Mouse (Mus musculus) stomach, postnatal 0 days (tissue): ENCODE results near the gene Dazap1. TPM values are rescaled to one million over a fixed set of nuclear protein-coding genes. Genes with fewer than 3 reads are reported as not detected.

Source experiments
- ATAC-seq: fragments of 200-750 bp; cut with Nextera tagmentation; 2 replicates; pipeline ENCODE4 v1.8.0; 2017; ENCODE audit not compliant: low FRiP score, low TSS enrichment
- DNase-seq: peaks from one replicate; pipeline ENCODE4 v3.0.0-alpha.2; 2016; ENCODE audit warnings: low spot score
- H3K27ac ChIP-seq: fragments of 300-500 bp; sonication (generic); replicated peaks from 2 replicates; pipeline ENCODE4 v1.5.1; 2014; ENCODE audit warnings: mild to moderate bottlenecking, control low read depth
- H3K27me3 ChIP-seq: fragments of 300-500 bp; sonication (generic); 2 replicates; pipeline ENCODE4 v1.6.1; 2014; ENCODE audit warnings: low read length; ENCODE audit not compliant: control insufficient read depth, insufficient read depth
- H3K36me3 ChIP-seq: fragments of 300-500 bp; sonication (generic); 2 replicates; pipeline ENCODE4 v1.6.1; 2014; ENCODE audit warnings: low read length, mixed read lengths; ENCODE audit not compliant: control insufficient read depth, insufficient read depth
- H3K4me1 ChIP-seq: fragments of 300-500 bp; sonication (generic); replicated peaks from 2 replicates; pipeline ENCODE4 v1.6.1; 2014; ENCODE audit warnings: antibody characterized with exemption; ENCODE audit not compliant: control insufficient read depth, insufficient read depth
- H3K4me2 ChIP-seq: fragments of 300-500 bp; sonication (generic); replicated peaks from 2 replicates; pipeline ENCODE4 v1.6.1; 2014; ENCODE audit warnings: low read depth, mild to moderate bottlenecking, control low read depth, moderate library complexity
- H3K4me3 ChIP-seq: fragments of 300-500 bp; sonication (generic); 2 replicates; pipeline ENCODE4 v1.5.1; 2014; ENCODE audit warnings: low read depth, low read length, control low read depth
- H3K9ac ChIP-seq: fragments of 300-500 bp; sonication (generic); 2 replicates; pipeline ENCODE4 v1.6.1; 2014; ENCODE audit warnings: mild to moderate bottlenecking, low read length, control low read depth, mixed read lengths
- H3K9me3 ChIP-seq: fragments of 300-500 bp; sonication (generic); 2 replicates; pipeline ENCODE4 v1.6.1; 2016; ENCODE audit warnings: low read length; ENCODE audit not compliant: control insufficient read depth
- CTCF ChIP-seq: IDR thresholded peaks from 2 replicates; pipeline ENCODE4 v1.5.1; 2016; ENCODE audit warnings: antibody characterized with exemption, low read depth, mild to moderate bottlenecking, moderate library complexity
- EP300 ChIP-seq: optimal IDR thresholded peaks from 2 replicates; pipeline ENCODE3; 2016; ENCODE audit warnings: antibody characterized with exemption
- WGBS: fragments of 180-500 bp; shearing (Covaris S2); extraction: QIAGEN DNeasy Blood & Tissue Kit; methylation state at CpG from one replicate; pipeline ENCODE4 v1.1.7; 2014; 5-methylcytosine and 5-hydroxymethylcytosine counted together
- polyA plus RNA-seq: library from polyadenylated mRNA; unstranded; fragments of >200 nt; fragmentation: Nextera tagmentation; extraction: Ambion mirVana; gene quantifications from 2 replicates; pipeline ENCODE4 v1.2.1, GENCODE M21; 2015

The Dazap1 gene
- polyA plus RNA-seq, 1 experiment from 2014 or later, result 27.4 TPM

DNA sequence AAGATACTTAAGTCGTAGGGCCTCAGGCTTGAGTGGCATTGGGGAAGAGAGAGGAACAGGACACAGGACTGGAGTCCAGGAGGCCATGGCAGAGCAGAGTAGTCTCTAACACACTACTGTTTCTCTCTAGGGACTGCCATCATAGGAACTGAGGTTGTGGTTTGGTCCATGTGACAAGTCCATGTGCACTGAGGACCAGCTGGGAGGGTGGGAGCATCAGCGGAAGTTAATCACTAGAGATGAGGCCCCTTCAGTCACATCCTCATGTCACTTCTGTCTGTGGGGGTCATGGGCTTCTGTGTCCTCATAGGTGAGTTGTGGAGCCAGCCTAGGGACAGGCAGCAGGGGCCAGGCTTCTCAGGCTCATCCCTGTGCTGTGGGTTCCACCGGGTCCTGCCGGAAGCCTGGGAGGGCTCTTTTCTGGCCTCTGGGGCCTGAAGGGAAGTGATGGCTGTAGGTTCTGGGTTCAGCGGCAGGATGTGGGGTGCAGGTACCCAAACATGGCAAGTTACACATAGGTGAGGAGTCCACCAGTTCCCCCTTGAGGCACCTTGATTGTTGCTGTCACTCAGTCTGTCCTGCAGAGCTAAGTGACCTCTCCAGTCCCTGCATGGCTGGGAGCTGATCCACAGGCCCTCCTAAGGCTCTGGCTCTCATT is 10.0 kb downstream of the Dazap1 start:
- H3K27me3 ChIP-seq, result no peaks in the 10 kb centered on the region
- peaks cover 10% of the 10 kb centered on the region for H3K36me3 ChIP-seq
- 73% methylated on average over 5 of the region's 5 CpGs for WGBS
- ATAC-seq (no peak), DNase-seq (no peak)
- H3K4me3 ChIP-seq, result no peak overlapping the region
- H3K9me3 ChIP-seq, result no peaks in the 10 kb centered on the region
- H3K4me2 ChIP-seq, result no peak overlapping the region
- H3K4me1 ChIP-seq, result peaks cover 10% of the 10 kb centered on the region; the same call in 1 of the 2 replicates
- H3K9ac ChIP-seq, result peak overlapping the region; percentile 35; the same call in 1 of the 2 replicates
- TF ChIP-seq EP300, result no peak
- no peak for TF ChIP-seq CTCF
- H3K27ac ChIP-seq, result no peak overlapping the region; the same call in 1 of the 2 replicates

DNA sequence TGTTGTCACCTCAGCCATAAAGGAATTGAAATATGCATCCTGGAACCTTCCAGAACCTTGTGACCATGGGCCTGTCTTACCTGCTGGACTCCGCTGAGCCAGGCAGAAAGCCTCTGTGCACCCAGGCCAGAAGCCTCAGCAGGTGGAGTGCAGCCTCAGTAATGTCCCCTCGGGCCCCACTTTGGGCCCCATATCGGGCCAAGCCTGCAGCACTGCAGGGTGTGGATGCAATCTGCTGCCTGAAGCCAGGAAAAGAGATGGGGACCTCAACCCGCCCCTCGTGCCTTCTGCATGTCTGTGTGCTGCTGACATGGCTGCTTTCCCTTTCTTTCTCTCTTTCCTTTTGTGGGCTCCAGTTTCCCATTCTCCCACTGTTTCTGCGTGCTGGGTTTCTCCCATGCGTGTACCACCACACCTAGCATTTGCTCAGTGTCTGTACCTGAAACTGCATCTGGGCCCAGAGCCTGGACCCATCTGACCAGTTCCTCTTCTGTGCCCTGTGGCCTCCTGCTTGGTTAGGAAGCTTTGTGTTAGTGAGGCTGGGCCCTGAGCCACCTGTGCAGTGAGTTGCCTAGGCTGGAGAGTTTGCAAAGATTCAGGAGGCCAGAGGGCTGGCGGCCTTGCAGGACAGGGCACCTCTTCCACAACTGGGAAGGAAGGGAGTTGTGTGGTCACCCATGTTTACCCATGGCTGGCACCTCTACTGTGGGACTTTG is 10.7 kb downstream of the Dazap1 start:
- H3K9ac ChIP-seq, result peak overlapping the region; percentile 23; the same call in 1 of the 2 replicates
- DNase-seq (no peak), ATAC-seq (no peak)
- WGBS, result 79% methylated on average over 8 of the region's 8 CpGs
- no peak overlapping the region for H3K4me2 ChIP-seq
- H3K36me3 ChIP-seq, result peaks cover 13% of the 10 kb centered on the region
- H3K27me3 ChIP-seq, result no peaks in the 10 kb centered on the region
- H3K9me3 ChIP-seq, result no peaks in the 10 kb centered on the region
- H3K4me3 ChIP-seq, result no peak overlapping the region
- peaks cover 7% of the 10 kb centered on the region; the same call in 1 of the 2 replicates for H3K4me1 ChIP-seq
- peak overlapping the region; percentile 56 for H3K27ac ChIP-seq
- TF ChIP-seq CTCF, result no peak

DNA sequence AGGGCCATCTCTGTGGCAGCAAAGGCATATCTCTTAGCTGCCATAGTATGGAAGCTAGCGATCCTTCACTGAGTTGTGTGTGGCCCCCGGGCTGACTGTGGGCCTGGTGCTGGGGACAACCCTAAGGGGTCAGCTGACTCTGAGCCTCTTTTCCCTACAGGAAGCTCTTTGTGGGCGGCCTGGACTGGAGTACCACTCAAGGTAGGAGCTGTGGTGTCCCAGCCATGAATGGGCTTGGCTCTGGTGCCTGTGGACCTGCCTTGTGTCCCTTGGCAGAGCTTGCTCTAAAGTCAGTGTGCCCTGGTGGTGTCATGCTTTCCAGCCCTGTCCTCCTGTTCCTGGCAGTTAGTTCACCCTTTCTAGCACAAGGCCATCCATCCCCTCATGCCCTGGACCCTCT is 12.6 kb downstream of the Dazap1 start:
- Histone ChIP-seq H3K4me1 (0 out of 2 replicates have a peak, but pooled peaks cover 3% of the 10 kb centered on the region), H3K27me3 (no peaks in the 10 kb centered on the region), H3K9ac (no peak overlapping the region), H3K4me3 (no peak overlapping the region), H3K36me3 (peaks cover 28% of the 10 kb centered on the region), H3K9me3 (no peaks in the 10 kb centered on the region), H3K4me2 (no peak overlapping the region), H3K27ac (no peak overlapping the region)
- WGBS, result 91% methylated on average over 3 of the region's 3 CpGs
- TF ChIP-seq EP300, result no peak
- no peak for TF ChIP-seq CTCF
- DNase-seq (no peak), ATAC-seq (no peak)

DNA sequence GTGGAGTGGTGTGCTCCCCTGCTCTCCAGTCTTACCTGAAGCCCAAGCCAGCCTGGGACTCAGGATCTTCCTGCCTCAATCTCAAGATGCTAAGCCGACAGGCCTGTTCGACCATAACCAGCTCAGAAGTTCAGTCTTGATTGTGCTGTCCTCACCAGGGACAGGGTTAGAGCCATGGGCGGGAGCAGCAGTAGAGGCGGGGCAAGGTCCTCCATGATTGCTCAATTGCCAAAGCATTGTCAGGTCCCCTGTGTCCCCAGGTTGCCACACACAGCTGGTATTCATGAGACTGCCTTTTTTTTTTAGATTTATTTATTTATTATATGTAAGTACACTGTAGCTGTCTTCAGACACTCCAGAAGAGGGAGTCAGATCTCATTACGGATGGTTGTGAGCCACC is 15.0 kb downstream of the Dazap1 start:
- TF ChIP-seq CTCF (no peak), EP300 (no peak)
- Histone ChIP-seq H3K4me3 (no peak overlapping the region), H3K4me1 (0 out of 2 replicates have a peak, but pooled peaks cover 3% of the 10 kb centered on the region), H3K27ac (no peak overlapping the region), H3K27me3 (no peaks in the 10 kb centered on the region), H3K9me3 (no peaks in the 10 kb centered on the region), H3K36me3 (peaks cover 42% of the 10 kb centered on the region), H3K9ac (no peak overlapping the region), H3K4me2 (no peak overlapping the region)
- no peak for DNase-seq
- ATAC-seq, result no peak
- 69% methylated on average over 5 of the region's 5 CpGs for WGBS

DNA sequence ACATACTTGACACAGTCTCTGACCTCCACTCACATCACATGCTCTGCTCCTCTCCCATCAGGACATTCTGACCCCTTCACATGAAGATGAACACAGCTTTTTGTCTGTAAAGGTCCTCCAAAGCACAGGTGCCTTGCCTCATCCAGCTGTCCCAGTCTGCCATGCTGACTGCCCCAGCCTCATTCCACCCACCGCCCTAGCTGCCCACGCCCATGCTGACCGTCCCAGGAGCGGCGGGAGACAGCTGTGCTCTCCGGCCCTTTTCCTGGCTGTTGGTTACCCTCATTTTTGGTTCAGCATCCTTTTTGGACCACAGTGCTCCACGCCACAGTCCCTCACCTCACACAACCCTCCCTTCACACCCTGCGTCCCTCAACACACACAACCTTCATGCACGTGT is 17.1 kb downstream of the Dazap1 start:
- H3K27ac ChIP-seq, result no peak overlapping the region
- H3K36me3 ChIP-seq, result peaks cover 40% of the 10 kb centered on the region
- H3K9ac ChIP-seq, result no peak overlapping the region
- H3K4me2 ChIP-seq, result no peak overlapping the region
- DNase-seq (no peak), ATAC-seq (no peak)
- no peaks in the 10 kb centered on the region for H3K9me3 ChIP-seq
- no peaks in the 10 kb centered on the region for H3K27me3 ChIP-seq
- TF ChIP-seq EP300 (no peak), CTCF (no peak)
- H3K4me3 ChIP-seq, result no peak overlapping the region
- no peaks in the 10 kb centered on the region for H3K4me1 ChIP-seq
- WGBS, result 89% methylated on average over 9 of the region's 9 CpGs

DNA sequence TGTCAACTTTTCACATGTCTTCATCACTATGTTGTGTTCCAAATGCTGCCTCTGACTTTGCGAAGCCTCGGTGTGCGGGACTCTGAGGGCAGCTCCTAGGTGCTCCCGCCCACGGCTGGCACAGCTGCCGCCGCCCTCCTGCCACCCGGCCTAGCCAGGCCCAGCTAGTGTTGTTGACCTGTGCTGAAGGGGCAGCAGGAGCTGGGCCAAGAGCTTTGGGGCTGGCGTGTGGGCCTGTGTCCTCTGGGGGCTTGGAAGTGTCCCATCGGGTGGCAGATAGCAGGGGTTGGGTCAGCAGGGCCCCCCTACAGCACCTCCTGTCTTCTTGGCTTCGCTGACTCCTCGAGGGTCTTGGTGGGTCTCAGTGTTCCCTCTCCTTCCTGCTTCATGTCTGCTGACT is 18.0 kb downstream of the Dazap1 start:
- TF ChIP-seq EP300, result no peak
- H3K4me1 ChIP-seq, result no peaks in the 10 kb centered on the region
- no peak for ATAC-seq
- no peak overlapping the region for H3K27ac ChIP-seq
- H3K4me3 ChIP-seq, result no peak overlapping the region
- no peak overlapping the region for H3K9ac ChIP-seq
- H3K36me3 ChIP-seq, result peaks cover 47% of the 10 kb centered on the region
- H3K9me3 ChIP-seq, result no peaks in the 10 kb centered on the region
- H3K27me3 ChIP-seq, result no peaks in the 10 kb centered on the region
- WGBS, result 93% methylated on average over 11 of the region's 12 CpGs
- no peak for DNase-seq
- no peak overlapping the region for H3K4me2 ChIP-seq
